Mouse (Mus musculus): Measurements from ENCODE around the gene Dkk3. TPM values are rescaled to one million over a fixed set of nuclear protein-coding genes. Genes with fewer than 3 reads are reported as not detected.

Gene Dkk3
- polyA plus RNA-seq, 1 experiment: 9.6 TPM

- no peaks in the 10 kb centered on the region for H3K36me3 ChIP-seq (ENCODE audit: control insufficient read depth, insufficient read depth, low read length)
- no peak overlapping the region for H3K4me3 ChIP-seq (ENCODE audit: low read depth, low read length)
- 10% methylated on average over 1 of the region's 1 CpGs for WGBS
- TF ChIP-seq CTCF (IDR thresholded peaks at IDR 0.05; ENCODE audit: extremely low read depth, insufficient read length, insufficient replicate concordance, low read depth, low read length) (no peak), POLR2A (IDR thresholded peaks at IDR 0.05; ENCODE audit: low read depth, low read length) (no peak)
- no peak overlapping the region; the same call in 1 of the 2 replicates for H3K27ac ChIP-seq (ENCODE audit: insufficient read depth, low read depth, low read length)
- peaks cover 18% of the 10 kb centered on the region for H3K27me3 ChIP-seq (ENCODE audit: control insufficient read depth, insufficient read depth, low read length)
- H3K4me1 ChIP-seq (ENCODE audit: control insufficient read depth, insufficient read depth, insufficient read length, low read length): peaks cover 3% of the 10 kb centered on the region
Observed at GRCm38 (mm10) chr7:112155194-112155593, 3.7 kb downstream of the Dkk3 start.

DNA sequence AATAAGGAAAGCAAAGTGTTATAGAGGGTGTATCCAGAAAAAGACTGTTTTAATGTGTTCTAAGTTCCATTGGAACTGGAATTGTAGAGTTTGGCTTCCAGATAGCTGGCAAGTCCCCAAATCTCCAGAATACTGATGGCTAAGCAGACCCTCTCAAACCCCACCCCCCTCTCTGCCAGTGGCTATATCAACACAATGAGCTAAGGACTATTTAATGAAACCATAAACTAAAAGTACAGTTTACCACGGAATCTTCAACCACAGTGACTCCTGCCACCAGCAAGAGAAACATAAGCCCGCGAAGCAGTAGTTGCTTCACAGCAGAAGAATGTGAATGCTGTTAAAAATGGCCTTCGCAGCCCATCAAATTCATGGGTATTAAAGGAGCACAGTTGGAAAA lies 4.4 kb downstream of the Dkk3 start:
- H3K4me3 ChIP-seq (ENCODE audit: low read depth, low read length): no peak overlapping the region
- H3K27me3 ChIP-seq (ENCODE audit: control insufficient read depth, insufficient read depth, low read length): peaks cover 18% of the 10 kb centered on the region
- 70% methylated on average over 4 of the region's 4 CpGs for WGBS
- no peak overlapping the region for H3K27ac ChIP-seq (ENCODE audit: insufficient read depth, low read depth, low read length)
- TF ChIP-seq POLR2A (IDR thresholded peaks at IDR 0.05; ENCODE audit: low read depth, low read length) (no peak), CTCF (IDR thresholded peaks at IDR 0.05; ENCODE audit: extremely low read depth, insufficient read length, insufficient replicate concordance, low read depth, low read length) (no peak)
- peaks cover 3% of the 10 kb centered on the region for H3K4me1 ChIP-seq (ENCODE audit: control insufficient read depth, insufficient read depth, insufficient read length, low read length)
- no peaks in the 10 kb centered on the region for H3K36me3 ChIP-seq (ENCODE audit: control insufficient read depth, insufficient read depth, low read length)

GRCm38 (mm10) chr7:112149113-112149512 lies 9.7 kb downstream of the Dkk3 start:
- H3K4me1 ChIP-seq (ENCODE audit: control insufficient read depth, insufficient read depth, insufficient read length, low read length): no peaks in the 10 kb centered on the region
- 76% methylated on average over 10 of the region's 10 CpGs for WGBS

DNA sequence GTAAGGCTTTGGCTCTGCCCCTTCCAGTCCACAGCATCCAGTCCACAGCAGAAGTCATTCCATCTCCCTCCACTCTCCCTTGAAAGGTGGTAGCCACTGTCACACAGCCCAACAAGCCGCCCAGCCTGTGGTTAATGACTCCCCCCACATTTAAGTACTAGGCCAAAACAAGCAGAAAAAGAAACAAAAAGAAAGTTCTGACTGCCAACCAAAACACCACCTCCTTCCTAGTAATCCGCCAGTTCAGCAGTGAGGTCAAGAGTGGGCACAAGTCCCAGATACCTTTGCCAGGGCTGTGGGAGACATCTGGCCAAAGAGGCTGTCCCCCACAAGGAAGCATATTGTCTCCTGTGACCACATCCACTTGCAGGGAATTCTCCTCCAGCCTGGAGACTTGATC lies 10.9 kb downstream of the Dkk3 start:
- Histone ChIP-seq H3K4me1 (ENCODE audit: control insufficient read depth, insufficient read depth, insufficient read length, low read length) (peaks cover 4% of the 10 kb centered on the region; the same call in 1 of the 2 replicates), H3K27me3 (ENCODE audit: control insufficient read depth, insufficient read depth, low read length) (no peaks in the 10 kb centered on the region), H3K36me3 (ENCODE audit: control insufficient read depth, insufficient read depth, low read length) (no peaks in the 10 kb centered on the region), H3K4me3 (ENCODE audit: low read depth, low read length) (no peak overlapping the region), H3K27ac (ENCODE audit: insufficient read depth, low read depth, low read length) (no peak overlapping the region)
- 61% methylated on average over 2 of the region's 2 CpGs for WGBS
- TF ChIP-seq POLR2A (IDR thresholded peaks at IDR 0.05; ENCODE audit: low read depth, low read length) (no peak), CTCF (IDR thresholded peaks at IDR 0.05; ENCODE audit: extremely low read depth, insufficient read length, insufficient replicate concordance, low read depth, low read length) (no peak)

More at GRCm38 (mm10) chr7:112149113-112149512, 9.7 kb downstream of the Dkk3 start:
- no peak for TF ChIP-seq CTCF (IDR thresholded peaks at IDR 0.05; ENCODE audit: extremely low read depth, insufficient read length, insufficient replicate concordance, low read depth, low read length)
- Histone ChIP-seq H3K36me3 (ENCODE audit: control insufficient read depth, insufficient read depth, low read length) (no peaks in the 10 kb centered on the region), H3K27me3 (ENCODE audit: control insufficient read depth, insufficient read depth, low read length) (no peaks in the 10 kb centered on the region), H3K4me3 (ENCODE audit: low read depth, low read length) (no peak overlapping the region), H3K27ac (ENCODE audit: insufficient read depth, low read depth, low read length) (no peak overlapping the region)

DNA sequence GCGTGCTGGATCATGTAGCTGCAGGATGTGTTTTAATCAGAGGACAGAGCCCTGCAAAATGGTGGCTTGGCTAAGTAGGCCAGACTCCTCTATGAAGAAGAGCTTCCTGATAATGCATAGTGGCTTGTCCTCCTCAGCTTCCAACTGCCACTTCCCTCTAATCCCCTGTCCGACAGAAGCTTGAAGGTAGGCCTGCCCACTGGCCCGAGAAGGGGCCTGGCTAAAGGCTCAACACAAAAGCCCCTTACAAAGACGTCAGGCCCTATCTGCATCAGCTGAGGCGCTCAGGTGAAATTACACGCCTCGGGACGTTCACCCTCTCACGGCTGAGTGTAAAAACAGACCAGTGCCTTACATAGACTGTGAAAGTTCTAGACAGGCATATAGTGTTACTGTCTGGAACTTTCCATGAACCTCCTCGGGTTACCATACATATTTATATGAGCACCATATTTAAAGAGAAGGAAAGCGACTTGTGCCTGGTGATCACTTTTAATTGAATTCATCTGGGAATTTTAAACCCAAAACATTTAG lies 14.1 kb downstream of the Dkk3 start:
- no peaks in the 10 kb centered on the region for H3K36me3 ChIP-seq (ENCODE audit: control insufficient read depth, insufficient read depth, low read length)
- H3K4me1 ChIP-seq (ENCODE audit: control insufficient read depth, insufficient read depth, insufficient read length, low read length): peaks cover 5% of the 10 kb centered on the region; the same call in 1 of the 2 replicates
- no peaks in the 10 kb centered on the region for H3K27me3 ChIP-seq (ENCODE audit: control insufficient read depth, insufficient read depth, low read length)
- WGBS: 88% methylated on average over 11 of the region's 11 CpGs
- no peak overlapping the region for H3K27ac ChIP-seq (ENCODE audit: insufficient read depth, low read depth, low read length)
- TF ChIP-seq POLR2A (IDR thresholded peaks at IDR 0.05; ENCODE audit: low read depth, low read length) (no peak), CTCF (IDR thresholded peaks at IDR 0.05; ENCODE audit: extremely low read depth, insufficient read length, insufficient replicate concordance, low read depth, low read length) (no peak)
- no peak overlapping the region for H3K4me3 ChIP-seq (ENCODE audit: low read depth, low read length)

DNA sequence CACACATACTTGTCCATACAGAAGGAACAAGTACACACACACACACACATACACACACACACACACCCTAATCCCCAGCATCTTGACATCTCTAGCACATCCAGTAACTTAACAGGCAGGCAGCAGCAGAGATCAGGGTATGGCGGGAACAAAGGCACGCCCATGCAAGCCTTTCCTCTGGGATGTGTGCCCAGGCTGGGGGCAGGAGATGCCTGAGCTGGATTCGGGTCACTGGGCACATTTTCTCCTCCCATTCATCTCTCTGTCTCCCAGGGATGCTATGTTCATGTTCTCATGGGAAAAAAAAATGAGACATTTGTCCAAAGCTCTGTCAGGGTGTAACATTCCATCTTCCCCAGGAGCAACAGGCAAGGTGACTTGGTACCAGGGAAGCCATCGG lies 14.9 kb downstream of the Dkk3 start:
- Histone ChIP-seq H3K27me3 (ENCODE audit: control insufficient read depth, insufficient read depth, low read length) (no peaks in the 10 kb centered on the region), H3K4me3 (ENCODE audit: low read depth, low read length) (no peak overlapping the region), H3K36me3 (ENCODE audit: control insufficient read depth, insufficient read depth, low read length) (no peaks in the 10 kb centered on the region), H3K27ac (ENCODE audit: insufficient read depth, low read depth, low read length) (no peak overlapping the region), H3K4me1 (ENCODE audit: control insufficient read depth, insufficient read depth, insufficient read length, low read length) (peaks cover 5% of the 10 kb centered on the region; the same call in 1 of the 2 replicates)
- 57% methylated on average over 4 of the region's 4 CpGs for WGBS
- no peak for TF ChIP-seq CTCF (IDR thresholded peaks at IDR 0.05; ENCODE audit: extremely low read depth, insufficient read length, insufficient replicate concordance, low read depth, low read length)
- TF ChIP-seq POLR2A (IDR thresholded peaks at IDR 0.05; ENCODE audit: low read depth, low read length): no peak

DNA sequence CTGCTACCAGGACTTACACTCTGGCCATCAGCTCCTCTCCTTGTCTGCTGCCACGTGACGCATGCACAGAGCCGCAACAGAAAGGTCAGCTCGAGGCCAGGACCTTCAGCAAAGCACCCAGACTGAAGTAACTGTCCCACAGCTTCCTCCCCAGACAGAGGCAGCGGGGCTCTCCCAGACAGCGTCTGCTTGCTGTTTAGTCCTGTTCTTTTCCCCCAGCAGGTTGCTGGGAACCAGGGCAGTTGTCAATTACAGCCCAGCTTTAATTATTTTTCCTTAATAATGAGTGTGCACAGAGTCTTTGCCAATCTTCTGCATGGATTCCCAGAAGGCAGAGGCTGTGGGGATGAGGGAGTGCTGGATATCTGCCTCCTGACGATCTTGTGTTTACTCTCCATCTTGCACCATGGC lies 15.8 kb downstream of the Dkk3 start:
- TF ChIP-seq CTCF (IDR thresholded peaks at IDR 0.05; ENCODE audit: extremely low read depth, insufficient read length, insufficient replicate concordance, low read depth, low read length) (no peak), POLR2A (IDR thresholded peaks at IDR 0.05; ENCODE audit: low read depth, low read length) (no peak)
- peaks cover 5% of the 10 kb centered on the region; the same call in 1 of the 2 replicates for H3K4me1 ChIP-seq (ENCODE audit: control insufficient read depth, insufficient read depth, insufficient read length, low read length)
- no peaks in the 10 kb centered on the region for H3K27me3 ChIP-seq (ENCODE audit: control insufficient read depth, insufficient read depth, low read length)
- H3K36me3 ChIP-seq (ENCODE audit: control insufficient read depth, insufficient read depth, low read length): no peaks in the 10 kb centered on the region
- 62% methylated on average over 7 of the region's 7 CpGs for WGBS
- no peak overlapping the region for H3K4me3 ChIP-seq (ENCODE audit: low read depth, low read length)
- H3K27ac ChIP-seq (ENCODE audit: insufficient read depth, low read depth, low read length): no peak overlapping the region; the same call in 1 of the 2 replicates

Measured in small intestine, adult 2 months (tissue).